Mouse (Mus musculus) left cerebral cortex, postnatal 36 days (tissue): ENCODE measurements around the gene Gatm. TPM values are rescaled to one million over a fixed set of nuclear protein-coding genes. Genes with fewer than 3 reads are reported as not detected.

ENCODE experiments used
- DNase-seq, 2 experiments: peaks; one replicate each; pipeline ENCODE4 v3.0.0; 2021 to 2022; ENCODE audit warnings: low spot score in 2 of 2, mixed read lengths in 1 of 2
- intact Hi-C: fragments of 180-260 bp; cut with DNase I; formaldehyde crosslinking; loops from one replicate; pipeline ENCODE4 v1.15.1; 2025
- microRNA-seq: library from miRNA; unstranded; fragments of <30 nt; microRNA quantifications from one replicate; pipeline ENCODE4 v1.2.0, GENCODE M21; 2022
- total RNA-seq, 2 experiments: library from RNA; stranded (reverse); gene quantifications; 2 replicates each; pipeline ENCODE4 v1.2.3; 2021

Gene Gatm
- total RNA-seq, 2 experiments from 2014 or later = 55.3 to 61.9 TPM

DNA sequence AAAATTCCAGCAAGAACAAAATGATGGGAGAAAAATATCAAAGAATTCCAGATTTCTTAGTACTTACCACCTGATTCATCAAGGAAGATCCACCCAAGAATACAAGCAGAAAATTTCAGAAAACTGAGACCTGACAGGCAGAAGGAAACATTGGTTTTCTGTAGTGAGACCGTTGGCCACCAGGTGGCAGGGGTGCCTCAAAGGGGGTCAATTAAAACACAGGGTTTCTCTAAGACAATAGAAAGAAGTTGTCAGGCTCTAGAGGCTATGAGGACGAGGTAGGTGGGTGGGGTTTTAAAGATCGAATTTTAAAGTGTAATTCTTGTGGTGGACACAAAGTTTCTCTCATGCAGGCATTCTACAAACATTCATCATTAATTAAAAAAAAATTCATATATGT is 41.7 kb downstream of the Gatm start:
- peak in 1 of 2 experiments; percentile 29 for DNase-seq
- intact Hi-C loops = loop anchor here (1.0 kb wide), 1 partner anchor 59 kb away; no protein-coding TSS in a partner anchor

DNA sequence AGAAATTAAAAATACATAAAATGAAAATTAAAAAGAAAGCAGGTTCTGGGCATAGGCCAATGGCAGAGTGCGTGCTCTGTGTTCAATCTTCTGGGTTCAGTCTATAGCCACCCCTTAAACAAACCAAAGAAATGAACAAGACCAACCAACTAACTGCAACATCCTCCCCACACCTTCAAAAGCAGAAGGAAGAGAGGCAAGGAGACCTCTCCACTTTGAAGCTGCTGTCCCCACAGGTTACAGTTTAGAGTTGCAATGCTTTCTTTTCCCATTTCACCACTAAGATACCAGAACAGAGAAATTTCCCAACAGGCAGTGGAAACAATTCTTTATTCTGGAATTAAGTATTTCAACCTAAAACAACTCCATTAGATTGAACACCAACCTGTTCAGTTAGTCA is 48.9 kb downstream of the Gatm start:
- intact Hi-C loops = no loop called here
- no peak for DNase-seq

DNA sequence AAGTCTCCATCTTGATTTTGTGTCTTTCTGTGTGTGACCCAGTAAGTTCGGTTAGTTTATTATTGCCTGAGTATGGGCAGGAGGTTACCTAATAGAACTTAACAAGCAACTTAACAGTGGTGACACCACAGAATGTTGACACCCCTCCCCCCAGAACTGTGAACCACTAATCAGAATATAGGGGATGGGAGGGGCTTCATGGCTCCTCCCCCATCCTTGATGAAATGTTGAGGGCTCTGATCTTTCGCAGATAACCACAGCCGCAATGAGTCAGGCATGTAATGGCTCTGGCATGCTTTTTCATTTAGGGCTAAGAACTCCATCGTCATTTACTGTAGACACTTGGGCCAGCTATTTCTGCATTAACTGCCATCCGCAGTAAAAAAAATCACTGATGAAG is 49.9 kb downstream of the Gatm start:
- DNase-seq = no peak
- intact Hi-C loops = no loop called here

DNA sequence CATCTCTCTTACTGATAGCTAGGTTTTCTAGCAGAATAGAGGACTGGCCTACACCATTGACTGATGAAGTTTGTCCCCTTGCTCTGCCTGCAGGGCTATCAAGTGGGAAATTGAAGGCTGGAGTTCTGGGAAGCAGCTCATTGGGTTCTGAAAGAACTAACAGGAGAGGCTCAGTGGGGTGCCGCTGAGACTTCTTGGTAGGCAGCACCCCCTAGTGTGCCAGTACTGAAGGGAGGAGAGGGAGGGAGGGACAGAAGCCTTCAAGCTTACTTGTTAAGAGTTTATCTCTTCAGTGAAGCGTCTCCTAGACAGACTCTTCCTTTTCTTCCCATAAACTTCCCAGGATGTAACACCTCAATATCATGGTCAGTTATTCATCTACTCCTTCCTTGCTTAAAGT is 52.8 kb downstream of the Gatm start:
- DNase-seq = peak; percentile 21 to 37
- intact Hi-C loops = loop anchor here (1.0 to 5.0 kb wide), 3 partner anchors 177 to 366 kb away; partner anchors contain the start of gene Duoxa1

Small RNA genes lying within 50 kb of the gene (microRNA-seq; reads per million reads assigned to microRNA genes)
- 1.5 reads per million for gene Mir147

Other genes with a start within 250 kb of the Gatm start
- gene Shf, start 242.1 kb downstream of the Gatm start, total RNA-seq = 10 to 100 TPM; 68.3 to 76.2 TPM
- under 1 TPM; 0.15 to 0.23 TPM for gene Slc28a2, start 184.8 kb downstream of the Gatm start, total RNA-seq
- not detected for gene Gm14085, start 126.4 kb downstream of the Gatm start, total RNA-seq
- under 1 TPM in 1 of 2 experiments, not detected in 1; 0.79 TPM for gene AA467197, start 25.7 kb upstream of the Gatm start, total RNA-seq
- 10 to 100 TPM; 46.3 to 52.0 TPM for gene Slc30a4, start 91.4 kb upstream of the Gatm start, total RNA-seq
- 10 to 100 TPM; 30.2 to 33.3 TPM for gene Bloc1s6, start 127.2 kb upstream of the Gatm start, total RNA-seq
- gene Sqor, start 153.9 kb upstream of the Gatm start, total RNA-seq = 1 to 10 TPM; 3.0 to 4.2 TPM